Mouse (Mus musculus): ENCODE measurements at regions not wholly inside any gene's neighbourhood (a gene's known extent, or its start where the extent isn't known, plus 50 kb on each side); places are given as distances from the start of the nearest gene placed in this dataset.
A peak's percentile ranks its signal among the peaks of the same experiment; 100 is the strongest.

DNA sequence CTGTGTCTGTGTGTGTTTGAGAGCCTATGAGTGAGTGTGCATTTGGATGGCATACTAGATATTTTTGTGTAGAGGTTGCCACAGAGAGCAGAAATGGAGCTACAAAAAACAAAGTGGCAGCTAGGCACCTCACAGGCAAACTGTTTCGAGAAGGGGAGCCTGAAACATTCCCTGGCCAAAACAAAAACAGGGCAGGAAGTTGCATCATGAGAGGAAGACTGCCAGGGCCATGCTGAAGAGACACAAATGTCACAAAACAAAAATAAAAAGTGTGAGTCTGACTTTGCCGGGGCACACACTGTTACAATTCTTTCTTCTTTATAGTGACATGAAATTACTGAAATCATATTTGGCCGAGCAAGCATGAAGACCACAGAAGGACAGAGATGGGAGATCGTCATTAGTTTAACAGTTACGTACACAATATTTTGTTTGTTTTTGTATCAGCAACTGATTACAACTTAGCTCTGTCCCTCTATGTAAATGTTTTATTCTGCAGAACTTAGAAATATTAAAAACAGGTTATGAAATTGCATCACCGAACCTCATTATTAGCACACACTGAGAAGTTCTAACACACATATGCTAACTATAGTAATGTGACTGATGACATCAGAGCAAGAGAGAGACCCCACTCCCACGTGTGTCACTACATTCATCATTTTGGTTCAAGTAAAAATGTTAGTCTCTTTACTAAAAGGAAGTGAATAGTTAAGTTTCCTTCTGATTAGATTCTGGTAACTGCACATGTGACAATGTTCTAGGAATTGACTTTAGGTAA lies 77.3 kb upstream of the Mkln1 start:
- Histone ChIP-seq H3K36me3 (no peaks in the 10 kb centered on the region), H3K4me1 (peaks cover 11% of the 10 kb centered on the region; the same call in 1 of the 2 replicates), H3K9ac (replicated peaks) (no peak overlapping the region), H3K4me3 (replicated peaks) (no peak overlapping the region), H3K4me2 (no peak overlapping the region), H3K27ac (replicated peaks) (no peak overlapping the region), H3K27me3 (replicated peaks) (no peaks in the 10 kb centered on the region), H3K9me3 (replicated peaks) (no peaks in the 10 kb centered on the region)
- 81% methylated on average over 7 of the region's 7 CpGs for WGBS
- no peak for ATAC-seq (ENCODE audit: low FRiP score)

DNA sequence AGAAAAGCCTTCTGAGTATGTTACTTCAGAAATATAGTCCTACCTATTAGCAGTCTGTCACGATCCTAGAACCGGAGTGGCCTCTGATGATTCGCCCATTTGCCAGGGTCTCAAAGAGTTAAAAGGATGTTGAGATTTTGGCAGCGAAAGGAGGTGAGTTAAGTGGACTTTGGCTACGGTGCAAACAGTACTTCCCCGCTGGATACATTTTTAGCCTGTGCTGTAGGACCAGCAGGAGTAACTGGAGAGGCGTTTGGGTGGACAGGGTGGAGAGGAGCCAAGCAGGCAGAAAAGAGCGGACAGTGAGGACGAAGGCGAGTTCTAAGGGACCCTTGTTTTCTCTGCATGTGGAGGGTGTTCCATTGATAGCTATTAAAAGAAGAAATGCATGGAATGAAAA lies 76.6 kb upstream of the Mkln1 start:
- WGBS: 74% methylated on average over 10 of the region's 10 CpGs
- H3K36me3 ChIP-seq: no peaks in the 10 kb centered on the region

GRCm38 (mm10) chr6:31323228-31324190 lies 75.0 kb upstream of the Mkln1 start:
- H3K9me3 ChIP-seq (replicated peaks): no peaks in the 10 kb centered on the region
- 0 out of 2 replicates have a peak, but pooled peaks cover 3% of the 10 kb centered on the region for H3K4me1 ChIP-seq
- no peaks in the 10 kb centered on the region for H3K27me3 ChIP-seq (replicated peaks)
- no peak overlapping the region for H3K4me3 ChIP-seq (replicated peaks)
- H3K4me2 ChIP-seq: no peak overlapping the region
- no peak for ATAC-seq (ENCODE audit: low FRiP score)
- WGBS: 63% methylated on average over 9 of the region's 9 CpGs
- H3K9ac ChIP-seq (replicated peaks): no peak overlapping the region
- H3K36me3 ChIP-seq: no peaks in the 10 kb centered on the region
- no peak overlapping the region for H3K27ac ChIP-seq (replicated peaks)

More for the DNA sequence above, 76.6 kb upstream of the Mkln1 start:
- Histone ChIP-seq H3K4me2 (no peak overlapping the region), H3K4me1 (peaks cover 11% of the 10 kb centered on the region; the same call in 1 of the 2 replicates), H3K9me3 (replicated peaks) (no peaks in the 10 kb centered on the region), H3K27me3 (replicated peaks) (no peaks in the 10 kb centered on the region), H3K27ac (replicated peaks) (no peak overlapping the region), H3K9ac (replicated peaks) (no peak overlapping the region), H3K4me3 (replicated peaks) (no peak overlapping the region)
- ATAC-seq (ENCODE audit: low FRiP score): no peak

DNA sequence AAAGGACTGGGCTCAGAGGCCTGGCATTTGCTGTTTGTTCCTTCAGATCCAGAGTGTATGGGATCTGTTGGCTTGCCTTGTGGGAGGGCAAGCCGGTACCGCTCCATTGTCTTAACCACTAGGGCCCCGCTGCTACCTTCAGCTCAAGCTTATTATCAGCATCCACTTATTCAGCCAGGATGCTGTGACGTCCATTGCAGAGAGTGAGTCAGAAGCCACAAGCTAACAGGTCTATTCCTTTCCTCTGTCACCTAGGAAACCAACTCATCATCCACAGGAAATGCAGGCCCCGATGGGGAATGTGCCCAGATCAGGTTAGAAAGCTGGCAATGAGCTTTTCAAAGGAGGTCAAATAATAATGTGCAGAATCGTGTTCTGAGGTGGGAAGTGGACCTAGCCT lies 73.8 kb upstream of the Mkln1 start:
- no peak for ATAC-seq (ENCODE audit: low FRiP score)

GRCm38 (mm10) chr6:31325621-31326020 lies 72.9 kb upstream of the Mkln1 start:
- WGBS: 91% methylated on average over 1 of the region's 1 CpGs
- H3K27ac ChIP-seq (replicated peaks): no peak overlapping the region
- H3K4me1 ChIP-seq: 0 out of 2 replicates have a peak, but pooled peaks cover 2% of the 10 kb centered on the region
- H3K27me3 ChIP-seq (replicated peaks): no peaks in the 10 kb centered on the region
- H3K36me3 ChIP-seq: no peaks in the 10 kb centered on the region
- H3K9ac ChIP-seq (replicated peaks): no peak overlapping the region
- H3K4me3 ChIP-seq (replicated peaks): no peak overlapping the region
- no peaks in the 10 kb centered on the region for H3K9me3 ChIP-seq (replicated peaks)
- no peak for ATAC-seq (ENCODE audit: low FRiP score)
- H3K4me2 ChIP-seq: no peak overlapping the region

More for the DNA sequence above, 73.8 kb upstream of the Mkln1 start:
- no peak overlapping the region for H3K4me2 ChIP-seq
- H3K9ac ChIP-seq (replicated peaks): no peak overlapping the region
- 55% methylated on average over 6 of the region's 6 CpGs for WGBS
- H3K27me3 ChIP-seq (replicated peaks): no peaks in the 10 kb centered on the region
- H3K4me3 ChIP-seq (replicated peaks): no peak overlapping the region
- 0 out of 2 replicates have a peak, but pooled peaks cover 2% of the 10 kb centered on the region for H3K4me1 ChIP-seq
- no peaks in the 10 kb centered on the region for H3K9me3 ChIP-seq (replicated peaks)
- H3K27ac ChIP-seq (replicated peaks): no peak overlapping the region
- H3K36me3 ChIP-seq: no peaks in the 10 kb centered on the region

DNA sequence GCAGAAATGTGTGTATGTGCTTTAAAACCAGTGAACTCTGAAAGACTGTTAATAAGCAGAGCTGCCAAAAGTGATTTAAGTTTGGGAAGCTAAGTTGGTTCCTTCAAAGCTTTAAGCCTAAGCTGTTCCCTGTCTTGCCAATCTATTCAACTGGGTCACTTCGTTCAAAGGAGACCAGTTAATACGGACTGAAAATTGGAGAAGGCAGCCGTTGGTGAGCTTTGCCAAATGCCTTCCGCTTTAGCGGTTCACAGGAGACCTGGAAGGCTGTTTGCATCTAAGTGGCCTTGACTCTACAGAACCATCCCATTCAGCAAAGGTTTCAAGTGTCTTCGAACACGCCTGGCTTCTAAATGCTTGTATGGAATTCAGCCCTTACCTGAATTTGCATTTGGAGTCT lies 68.2 kb upstream of the Mkln1 start:
- peaks cover 9% of the 10 kb centered on the region; the same call in 1 of the 2 replicates for H3K4me1 ChIP-seq
- no peak overlapping the region for H3K4me2 ChIP-seq
- 77% methylated on average over 7 of the region's 7 CpGs for WGBS
- no peak overlapping the region for H3K9ac ChIP-seq (replicated peaks)
- no peak for ATAC-seq (ENCODE audit: low FRiP score)
- no peak overlapping the region for H3K27ac ChIP-seq (replicated peaks)
- H3K27me3 ChIP-seq (replicated peaks): no peaks in the 10 kb centered on the region
- H3K9me3 ChIP-seq (replicated peaks): no peaks in the 10 kb centered on the region
- H3K36me3 ChIP-seq: no peaks in the 10 kb centered on the region
- no peak overlapping the region for H3K4me3 ChIP-seq (replicated peaks)

DNA sequence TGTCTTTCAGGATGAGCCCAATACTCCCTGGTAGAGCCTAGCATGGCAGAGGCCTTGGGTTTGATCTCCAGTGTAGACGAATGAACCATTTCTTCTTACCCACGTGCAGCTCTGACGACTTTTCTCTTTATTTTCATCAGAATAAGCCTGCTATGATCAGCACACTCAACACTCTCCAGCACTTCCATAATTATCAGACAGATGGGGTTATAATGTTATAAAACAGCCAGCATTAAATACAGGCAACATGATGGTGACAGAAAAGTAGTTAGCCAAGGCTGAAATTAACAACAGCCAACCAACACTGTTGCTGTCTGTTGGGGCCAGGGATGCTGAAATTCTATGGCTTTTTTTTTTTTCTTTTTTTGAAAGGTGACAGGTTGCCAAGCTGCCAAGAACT lies 67.7 kb upstream of the Mkln1 start:
- Histone ChIP-seq H3K27me3 (replicated peaks) (no peaks in the 10 kb centered on the region), H3K9ac (replicated peaks) (no peak overlapping the region), H3K4me3 (replicated peaks) (no peak overlapping the region), H3K4me1 (peaks cover 9% of the 10 kb centered on the region; the same call in 1 of the 2 replicates), H3K27ac (replicated peaks) (no peak overlapping the region), H3K4me2 (no peak overlapping the region), H3K36me3 (no peaks in the 10 kb centered on the region), H3K9me3 (replicated peaks) (no peaks in the 10 kb centered on the region)
- WGBS: 74% methylated on average over 3 of the region's 3 CpGs
- ATAC-seq (ENCODE audit: low FRiP score): no peak

GRCm38 (mm10) chr6:31332254-31332653 lies 66.3 kb upstream of the Mkln1 start:
- no peak overlapping the region for H3K27ac ChIP-seq (replicated peaks)
- H3K9ac ChIP-seq (replicated peaks): no peak overlapping the region
- peaks cover 9% of the 10 kb centered on the region; the same call in 1 of the 2 replicates for H3K4me1 ChIP-seq
- H3K36me3 ChIP-seq: no peaks in the 10 kb centered on the region
- H3K9me3 ChIP-seq (replicated peaks): no peaks in the 10 kb centered on the region
- H3K27me3 ChIP-seq (replicated peaks): no peaks in the 10 kb centered on the region
- H3K4me2 ChIP-seq: no peak overlapping the region
- H3K4me3 ChIP-seq (replicated peaks): no peak overlapping the region
- 87% methylated on average over 6 of the region's 6 CpGs for WGBS
- no peak for ATAC-seq (ENCODE audit: low FRiP score)

DNA sequence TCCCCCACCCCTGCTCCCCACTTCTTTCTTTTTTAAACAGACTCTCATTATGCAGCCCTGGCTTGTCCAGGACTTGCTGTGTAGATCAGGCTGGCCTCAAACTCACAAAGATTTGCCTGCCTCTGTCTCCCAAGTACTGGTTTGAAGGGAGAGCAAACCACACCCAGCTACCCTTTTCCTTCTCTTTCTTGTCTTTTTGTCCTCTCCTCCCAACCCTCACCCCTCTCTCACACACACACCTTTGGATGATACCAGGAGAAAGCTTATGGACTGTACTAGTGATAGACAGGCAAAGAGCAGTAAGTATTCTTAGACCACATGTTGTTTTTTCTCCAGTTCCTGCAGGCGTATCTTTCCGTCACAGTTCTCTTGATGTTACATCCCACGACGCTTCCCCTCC lies 65.8 kb upstream of the Mkln1 start:
- ATAC-seq (ENCODE audit: low FRiP score): no peak
- WGBS: 54% methylated on average over 4 of the region's 4 CpGs

DNA sequence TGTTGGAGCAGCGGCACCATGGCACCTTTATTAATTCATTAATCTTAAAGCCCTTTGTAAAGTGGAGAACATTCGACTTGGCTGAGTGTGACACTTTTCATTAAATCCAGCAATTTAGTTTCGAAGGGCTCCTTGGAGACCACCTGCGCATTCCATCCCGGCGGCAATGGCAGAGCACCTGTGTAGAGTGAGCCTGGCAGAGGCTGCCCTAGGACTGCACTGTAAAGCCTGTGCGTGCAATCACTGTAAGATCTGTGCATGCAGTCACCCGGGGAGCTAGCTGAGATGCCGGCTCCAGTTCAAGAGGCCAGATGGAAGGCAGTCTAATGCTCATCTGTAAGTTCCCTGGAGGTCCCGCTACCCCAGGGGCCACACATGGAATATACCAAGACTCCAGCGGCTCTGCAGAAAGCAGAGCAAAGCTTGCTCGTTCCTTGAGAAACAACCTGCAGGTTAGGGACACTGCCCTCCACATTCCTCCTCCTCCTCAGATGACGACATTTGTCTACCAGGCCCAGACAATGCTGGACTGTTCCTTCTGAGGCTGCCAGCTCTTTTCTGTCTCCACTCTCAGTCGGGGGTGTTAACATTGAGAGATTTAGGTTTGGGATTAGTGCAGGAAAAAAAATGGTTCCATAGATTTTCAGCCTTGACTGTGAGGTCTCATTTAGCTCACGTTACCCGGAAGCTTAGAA lies 65.2 kb upstream of the Mkln1 start:
- H3K27me3 ChIP-seq (replicated peaks): no peaks in the 10 kb centered on the region
- no peak overlapping the region for H3K4me3 ChIP-seq (replicated peaks)
- H3K9me3 ChIP-seq (replicated peaks): no peaks in the 10 kb centered on the region
- no peak overlapping the region for H3K9ac ChIP-seq (replicated peaks)
- peak; percentile 78 for ATAC-seq (ENCODE audit: low FRiP score)
- H3K4me1 ChIP-seq: peaks cover 9% of the 10 kb centered on the region; the same call in 1 of the 2 replicates
- H3K27ac ChIP-seq (replicated peaks): no peak overlapping the region
- H3K36me3 ChIP-seq: no peaks in the 10 kb centered on the region
- WGBS: 53% methylated on average over 16 of the region's 16 CpGs
- no peak overlapping the region for H3K4me2 ChIP-seq

More for the DNA sequence above, 65.8 kb upstream of the Mkln1 start:
- Histone ChIP-seq H3K27me3 (replicated peaks) (no peaks in the 10 kb centered on the region), H3K27ac (replicated peaks) (no peak overlapping the region), H3K4me3 (replicated peaks) (no peak overlapping the region), H3K9ac (replicated peaks) (no peak overlapping the region), H3K36me3 (no peaks in the 10 kb centered on the region), H3K4me2 (no peak overlapping the region), H3K4me1 (peaks cover 9% of the 10 kb centered on the region; the same call in 1 of the 2 replicates), H3K9me3 (replicated peaks) (no peaks in the 10 kb centered on the region)

GRCm38 (mm10) chr6:31334086-31334485 lies 64.4 kb upstream of the Mkln1 start:
- Histone ChIP-seq H3K4me3 (replicated peaks) (no peak overlapping the region), H3K4me1 (peaks cover 10% of the 10 kb centered on the region), H3K9ac (replicated peaks) (no peak overlapping the region), H3K27me3 (replicated peaks) (no peaks in the 10 kb centered on the region), H3K27ac (replicated peaks) (no peak overlapping the region), H3K9me3 (replicated peaks) (no peaks in the 10 kb centered on the region), H3K36me3 (no peaks in the 10 kb centered on the region), H3K4me2 (no peak overlapping the region)
- no peak for ATAC-seq (ENCODE audit: low FRiP score)
- 90% methylated on average over 4 of the region's 4 CpGs for WGBS

Data from neural tube, embryonic 15.5 days (tissue).